Mouse (Mus musculus): Measurements from ENCODE around the gene Ammecr1.
A peak's percentile ranks its signal among the peaks of the same experiment; 100 is the strongest.

GRCm38 (mm10) chrX:142808411-142808810 lies 158.1 kb downstream of the Ammecr1 start:
- TF ChIP-seq POLR2A (IDR thresholded peaks at IDR 0.05; ENCODE audit: low read depth, low read length) = no peak
- TF ChIP-seq CTCF (conservative IDR thresholded peaks at IDR 0.05; ENCODE audit: insufficient read depth, insufficient read length, low read depth, low read length) = peak; percentile 55
